Mouse (Mus musculus): Measurements from ENCODE around the gene Pbx2.

- no peak for TF ChIP-seq CTCF (IDR thresholded peaks at IDR 0.05; ENCODE audit: insufficient read depth, low read length)
- TF ChIP-seq POLR2A (IDR thresholded peaks at IDR 0.05; ENCODE audit: borderline replicate concordance, extremely low read depth, low read depth, low read length) = no peak
Measured at GRCm38 (mm10) chr17:34643379-34643778, 52.3 kb downstream of the Pbx2 start.

Measured in lung, adult 2 months (tissue).